Mouse (Mus musculus) layer of hippocampus, adult 2 months (tissue): ENCODE measurements around the gene Dlg2. TPM values are rescaled to one million over a fixed set of nuclear protein-coding genes. Genes with fewer than 3 reads are reported as not detected.

Source experiments
- DNase-seq, 2 experiments: peaks; one replicate each; pipeline ENCODE4 v3.0.0; 2022; ENCODE audit warnings: low spot score in 2 of 2
- H3K27ac ChIP-seq: fragments of 200-600 bp; 2 replicates; pipeline ENCODE4 v1.8.1; 2022
- H3K4me3 ChIP-seq: fragments of 200-600 bp; 2 replicates; pipeline ENCODE4 v1.8.1; 2022; ENCODE audit warnings: mild to moderate bottlenecking
- CTCF ChIP-seq: fragments of 200-600 bp; conservative IDR thresholded peaks from 2 replicates; pipeline ENCODE4 v1.8.1; 2022; ENCODE audit warnings: antibody characterized with exemption, mild to moderate bottlenecking, moderate library complexity
- total RNA-seq, 2 experiments: library from RNA; stranded (reverse); gene quantifications; 2 replicates each; pipeline ENCODE4 v1.2.3; 2021

The Dlg2 gene
- total RNA-seq, 2 experiments from 2014 or later: 248 to 256 TPM

DNA sequence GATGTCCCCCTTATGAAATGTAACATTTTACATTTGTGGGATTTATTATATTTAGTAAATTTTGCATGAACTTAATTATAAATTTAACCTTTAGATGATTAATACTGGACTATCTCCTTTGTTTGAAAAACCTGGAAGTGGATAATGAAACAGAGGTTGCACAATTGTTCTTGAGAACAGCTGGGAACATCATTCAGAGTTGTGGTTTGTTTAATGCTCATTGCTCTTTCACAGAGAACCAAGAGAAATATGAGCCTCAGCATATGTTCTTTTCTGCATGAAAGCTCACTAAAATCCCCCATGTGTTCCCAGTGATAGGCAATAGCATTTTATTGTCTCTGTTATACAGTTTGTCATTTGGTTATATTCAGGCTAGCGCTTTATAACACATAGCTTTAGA, 1049.4 kb downstream of the Dlg2 start:
- no peak for TF ChIP-seq CTCF
- DNase-seq: no peak
- Histone ChIP-seq H3K27ac (peak overlapping the region; percentile 6; the same call in 1 of the 2 replicates), H3K4me3 (no peak overlapping the region)

DNA sequence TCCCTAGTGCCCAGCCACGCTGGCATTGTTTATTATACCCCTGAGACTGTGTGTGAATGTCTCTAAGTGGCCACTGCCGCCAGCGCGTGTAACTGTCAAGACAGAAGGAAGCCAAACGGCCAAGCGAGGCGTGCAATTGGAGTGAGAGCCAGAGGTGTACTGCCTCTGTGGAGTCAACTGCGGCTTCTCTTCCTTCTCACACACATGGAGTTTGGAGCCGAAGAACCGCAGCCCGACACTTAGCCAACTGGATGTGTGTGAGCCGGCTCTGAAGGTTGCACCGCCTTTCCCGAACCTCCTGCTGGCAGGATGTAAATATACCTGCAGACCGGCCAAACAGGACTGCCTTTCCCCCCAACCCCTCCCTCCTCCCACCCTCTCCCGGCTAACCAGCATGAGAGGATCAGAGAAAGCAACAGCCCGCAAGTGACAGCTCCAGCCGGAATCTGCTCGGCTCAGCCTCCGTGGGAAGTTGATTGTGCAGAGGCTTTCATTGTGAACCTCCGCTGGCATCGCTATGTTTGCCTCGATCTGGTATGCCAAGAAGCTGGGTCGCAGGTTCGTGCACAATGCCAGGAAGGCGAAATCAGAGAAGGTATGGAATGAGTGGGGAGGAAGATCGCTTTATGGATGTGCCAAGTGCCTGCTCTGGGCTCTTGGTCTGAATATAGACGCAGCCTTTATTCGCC, 1066.3 kb downstream of the Dlg2 start:
- Histone ChIP-seq H3K27ac (peak overlapping the region; percentile 92), H3K4me3 (peak overlapping the region; percentile 69)
- TF ChIP-seq CTCF: no peak
- peak; percentile 21 to 23 for DNase-seq

DNA sequence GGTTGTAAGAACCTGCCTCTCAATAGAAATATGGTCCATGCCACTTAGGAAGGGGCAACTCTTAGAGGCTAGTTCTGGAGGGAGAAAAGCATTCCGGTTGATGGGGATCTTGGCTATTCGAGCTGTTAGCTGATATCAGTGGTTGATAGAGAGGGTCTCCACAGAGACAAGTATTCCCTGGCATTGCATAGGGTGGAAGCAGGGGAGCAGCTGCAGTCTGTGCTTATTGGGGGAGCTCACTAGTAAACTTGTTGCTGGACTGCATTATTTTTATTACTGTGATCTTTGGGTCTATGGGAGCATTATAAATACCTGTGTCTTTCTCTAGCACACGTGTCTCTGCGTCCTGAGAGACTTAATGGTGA, 1066.8 kb downstream of the Dlg2 start:
- peak overlapping the region; percentile 69 for H3K4me3 ChIP-seq
- H3K27ac ChIP-seq: peak overlapping the region; percentile 92
- no peak for TF ChIP-seq CTCF
- DNase-seq: no peak

DNA sequence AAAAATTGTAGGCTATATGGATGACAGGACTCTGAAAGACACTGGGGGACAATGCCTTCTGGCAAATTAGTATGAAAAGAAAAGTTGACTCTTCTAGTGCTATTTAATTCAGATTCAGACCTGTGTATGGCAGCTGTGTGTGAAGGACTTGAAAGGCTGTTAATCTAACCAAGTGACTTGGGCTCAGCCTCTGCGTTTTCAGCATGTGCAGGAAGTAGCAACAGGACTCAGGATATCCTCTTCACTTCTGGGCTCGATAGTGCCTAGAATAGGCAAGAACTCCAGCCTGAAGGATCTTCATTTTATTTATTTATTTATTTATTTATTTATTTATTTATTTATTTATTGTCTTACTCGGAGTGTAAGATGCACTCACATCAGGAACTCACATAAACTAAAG, 1068.1 kb downstream of the Dlg2 start:
- no peak for TF ChIP-seq CTCF
- peak overlapping the region; percentile 92 for H3K27ac ChIP-seq
- DNase-seq: no peak
- peak overlapping the region; percentile 69 for H3K4me3 ChIP-seq

DNA sequence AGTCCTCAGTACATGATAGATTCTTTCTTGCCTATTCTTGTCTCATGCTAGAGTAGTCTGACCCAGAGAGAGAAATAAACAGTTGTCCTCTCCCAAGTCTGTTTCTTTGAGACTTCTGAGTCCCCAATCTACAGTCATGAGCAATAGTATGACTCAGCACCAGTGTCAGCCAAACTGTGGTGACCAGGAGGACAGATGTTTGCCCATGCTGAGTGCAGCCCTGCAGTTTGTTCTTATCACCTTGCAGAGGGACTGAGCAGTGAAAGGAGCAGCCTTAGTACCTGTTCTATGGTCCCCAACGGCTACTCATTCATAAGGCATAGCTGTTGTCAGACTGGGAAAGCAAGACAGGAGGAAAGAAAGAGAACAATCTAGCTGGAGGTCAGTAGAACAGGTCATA, 1072.3 kb downstream of the Dlg2 start:
- DNase-seq: no peak

DNA sequence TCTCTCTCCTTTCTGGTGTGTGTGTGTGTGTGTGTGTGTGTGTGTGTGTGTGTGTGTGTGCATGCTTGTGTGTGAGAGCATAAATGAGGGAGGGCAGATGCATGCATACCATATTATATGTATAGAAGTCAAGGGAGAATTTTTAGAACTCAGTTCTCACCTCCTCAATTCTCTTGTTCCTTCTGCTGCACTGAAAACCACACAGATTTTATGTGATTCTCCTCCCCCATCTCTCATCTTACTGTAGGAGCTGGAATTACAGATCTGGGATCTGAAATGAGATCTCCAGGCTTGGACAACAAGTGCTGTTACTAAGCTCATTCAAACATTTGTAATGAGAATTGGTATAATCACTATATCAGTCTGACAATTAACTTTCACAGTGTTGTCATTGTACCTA, 1081.1 kb downstream of the Dlg2 start:
- Histone ChIP-seq H3K4me3 (no peak overlapping the region), H3K27ac (no peak overlapping the region)
- no peak for DNase-seq
- TF ChIP-seq CTCF: no peak

More for the DNA sequence above, 1072.3 kb downstream of the Dlg2 start:
- no peak overlapping the region for H3K4me3 ChIP-seq
- TF ChIP-seq CTCF: no peak
- H3K27ac ChIP-seq: peak overlapping the region; percentile 19; the same call in 1 of the 2 replicates

DNA sequence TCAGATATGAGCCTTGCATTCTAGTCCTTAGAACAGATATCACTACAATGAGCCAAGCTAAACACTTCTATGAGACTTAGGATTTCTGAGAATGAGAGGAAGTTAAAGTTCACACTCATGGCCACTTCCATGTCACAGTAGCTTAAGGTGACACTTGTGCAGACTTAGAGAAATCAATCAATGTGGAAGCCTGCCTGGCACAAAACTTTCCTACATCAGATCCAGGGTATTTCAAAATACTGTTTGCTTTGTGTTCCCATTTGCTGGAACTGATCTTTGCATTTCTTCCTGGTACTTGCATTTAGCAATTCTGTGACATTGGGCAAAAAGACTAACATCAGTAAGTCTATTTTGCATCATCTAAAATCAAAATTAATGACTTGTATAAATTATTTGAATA, 1091.0 kb downstream of the Dlg2 start:
- H3K27ac ChIP-seq: no peak overlapping the region
- TF ChIP-seq CTCF: no peak
- no peak for DNase-seq
- no peak overlapping the region for H3K4me3 ChIP-seq

DNA sequence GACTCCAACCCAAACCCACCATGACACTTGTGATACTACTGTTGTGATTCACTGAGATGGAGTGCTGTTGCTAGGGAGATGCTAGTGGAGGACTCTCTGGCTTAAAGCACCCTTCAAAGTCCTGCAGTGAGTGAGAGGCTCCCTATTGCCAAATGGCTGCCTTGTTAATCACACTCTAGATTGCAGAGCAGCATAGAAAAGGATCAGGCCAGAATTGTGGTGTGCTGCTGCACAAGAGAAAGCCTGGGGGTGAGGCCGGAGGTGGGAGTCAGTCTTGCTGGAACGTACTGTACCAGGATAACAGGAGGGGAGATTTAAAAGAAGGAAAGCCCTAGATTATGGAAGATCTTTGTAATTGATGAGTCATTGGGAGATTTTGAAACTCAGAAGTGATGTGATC, 1094.5 kb downstream of the Dlg2 start:
- TF ChIP-seq CTCF: no peak
- H3K27ac ChIP-seq: peak overlapping the region; percentile 63
- H3K4me3 ChIP-seq: no peak overlapping the region
- peak; percentile 22 to 42 for DNase-seq

DNA sequence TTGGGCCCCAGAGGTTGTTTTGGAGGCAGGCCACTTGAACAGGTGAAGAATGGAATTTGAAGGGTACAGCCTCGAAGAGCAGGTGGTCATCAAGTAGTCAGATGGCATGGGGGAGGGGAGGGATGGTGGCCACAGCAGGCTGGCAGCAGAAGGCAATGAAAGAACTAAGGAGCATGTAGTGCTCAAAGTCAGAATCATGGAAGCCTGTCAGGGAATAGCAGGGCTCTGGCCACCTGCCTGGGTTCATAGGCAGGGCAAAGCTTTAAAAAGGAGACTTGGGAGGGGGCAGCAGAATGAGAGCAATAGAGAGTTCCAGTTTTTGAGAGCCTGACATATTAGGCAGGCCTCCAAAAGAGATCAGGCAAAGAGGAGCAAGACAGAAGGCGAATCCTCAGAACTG, 1096.2 kb downstream of the Dlg2 start:
- DNase-seq: no peak
- Histone ChIP-seq H3K4me3 (no peak overlapping the region), H3K27ac (peak overlapping the region; percentile 9; the same call in 1 of the 2 replicates)
- TF ChIP-seq CTCF: no peak

DNA sequence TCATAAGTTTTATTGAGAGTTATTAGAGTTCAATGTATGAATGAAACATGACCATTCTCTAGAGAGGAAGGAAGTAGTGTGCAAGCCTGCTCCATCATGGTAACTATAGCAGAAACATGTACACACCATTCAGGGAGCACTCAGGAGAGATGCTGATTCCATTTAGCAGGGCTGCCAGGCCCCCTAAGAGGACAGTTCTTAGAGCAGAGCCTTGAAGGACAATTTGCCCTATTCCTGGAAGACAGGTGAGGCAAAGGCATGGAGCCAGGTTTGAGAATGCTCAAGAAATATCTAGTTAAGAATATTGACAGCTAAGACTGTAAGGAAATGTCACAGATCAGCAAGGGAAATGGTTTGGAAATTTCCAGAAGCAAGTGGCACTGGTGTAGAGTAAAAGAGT, 1096.8 kb downstream of the Dlg2 start:
- no peak for TF ChIP-seq CTCF
- no peak for DNase-seq
- Histone ChIP-seq H3K4me3 (no peak overlapping the region), H3K27ac (peak overlapping the region; percentile 9; the same call in 1 of the 2 replicates)

DNA sequence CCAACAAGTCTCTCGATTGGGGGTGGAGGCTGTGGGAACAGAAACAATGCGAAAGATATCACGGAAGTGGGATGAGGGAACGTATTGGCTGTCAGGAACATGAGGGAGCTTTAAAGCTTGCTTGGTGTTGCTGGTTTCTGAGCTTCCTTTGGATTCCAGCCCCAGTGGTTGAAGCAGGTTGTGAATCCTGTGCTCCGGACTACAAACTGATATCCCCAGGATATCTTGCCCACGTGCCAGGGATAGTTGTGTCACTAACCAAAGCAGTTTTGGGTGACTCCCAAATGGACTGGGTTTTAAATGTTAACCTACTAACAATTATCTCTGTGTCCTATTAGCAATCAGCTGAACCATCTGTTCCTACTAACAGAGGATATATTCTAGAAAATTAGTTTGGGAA, 1099.7 kb downstream of the Dlg2 start:
- H3K27ac ChIP-seq: peak overlapping the region; percentile 71
- DNase-seq: peak; percentile 13 to 24
- H3K4me3 ChIP-seq: no peak overlapping the region
- TF ChIP-seq CTCF: peak; percentile 20; the same call in 1 of the 2 replicates

DNA sequence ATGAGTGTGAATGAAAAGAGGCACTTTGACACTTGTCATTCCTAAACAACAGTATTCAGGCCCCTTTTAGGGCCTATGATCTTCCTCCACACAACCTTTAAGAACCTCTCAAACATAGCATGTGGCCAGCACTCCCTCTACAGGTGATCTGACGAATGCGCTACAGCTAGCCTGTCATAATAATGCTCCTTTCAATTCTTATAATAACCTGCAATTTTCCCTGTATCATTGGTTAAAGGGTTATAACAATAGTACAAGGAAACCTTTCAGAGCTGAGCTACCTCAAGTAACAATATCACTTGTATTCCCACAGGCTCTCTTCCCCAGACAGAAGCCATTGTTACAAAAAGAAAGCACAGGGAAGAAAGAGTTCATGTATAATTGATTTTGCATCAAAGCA, 1105.7 kb downstream of the Dlg2 start:
- no peak for DNase-seq
- Histone ChIP-seq H3K4me3 (no peak overlapping the region), H3K27ac (no peak overlapping the region)
- peak; percentile 74 for TF ChIP-seq CTCF

DNA sequence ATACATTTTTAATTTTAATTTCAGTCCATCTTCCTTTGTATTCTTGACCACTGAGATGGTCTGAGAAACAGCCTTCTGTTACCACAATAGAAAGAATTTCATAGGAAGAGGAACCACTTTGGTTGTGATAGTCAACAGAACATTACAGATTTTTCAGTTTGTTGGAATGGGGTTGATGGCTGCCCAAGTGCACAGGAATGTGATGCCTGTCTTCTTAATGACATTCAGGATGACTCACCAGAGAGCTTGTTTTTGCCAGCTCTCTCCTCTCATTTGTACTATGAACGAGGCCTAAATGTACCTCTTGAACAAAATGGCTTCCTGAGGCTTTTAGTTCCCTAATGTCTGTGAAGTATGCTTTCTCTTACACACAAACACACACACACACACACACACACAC, 1107.1 kb downstream of the Dlg2 start:
- Histone ChIP-seq H3K27ac (peak overlapping the region; percentile 64), H3K4me3 (no peak overlapping the region)
- DNase-seq: peak in 1 of 2 experiments; percentile 20
- no peak for TF ChIP-seq CTCF
